Mouse (Mus musculus) cerebellum, postnatal 14 days (tissue): ENCODE results near the gene Ntng2.

Experiments used
- DNase-seq, 2 experiments: peaks; one replicate each; pipeline ENCODE4 v3.0.0; 2021; ENCODE audit warnings: mixed read lengths in 2 of 2

Gene Ntng2

DNA sequence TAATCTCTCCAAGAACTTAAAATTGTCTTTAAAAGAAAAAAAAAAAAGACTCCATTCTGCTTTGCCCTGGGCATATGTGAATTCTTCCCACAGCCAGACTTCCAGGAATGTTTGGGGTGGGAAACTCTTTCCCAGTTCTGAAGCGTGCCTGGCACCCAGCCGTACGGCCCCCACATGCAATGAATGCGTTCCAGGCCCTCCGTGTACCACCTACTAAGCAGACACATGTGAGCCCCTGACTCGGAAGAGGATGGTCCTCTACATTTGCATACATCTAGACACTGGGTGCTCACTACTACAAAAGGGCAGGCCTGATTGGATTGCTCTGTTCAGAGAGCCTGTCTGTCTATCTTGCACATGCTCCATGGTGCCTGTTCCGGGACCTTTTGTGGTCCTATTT is 17.0 kb downstream of the Ntng2 start:
- no peak for DNase-seq

DNA sequence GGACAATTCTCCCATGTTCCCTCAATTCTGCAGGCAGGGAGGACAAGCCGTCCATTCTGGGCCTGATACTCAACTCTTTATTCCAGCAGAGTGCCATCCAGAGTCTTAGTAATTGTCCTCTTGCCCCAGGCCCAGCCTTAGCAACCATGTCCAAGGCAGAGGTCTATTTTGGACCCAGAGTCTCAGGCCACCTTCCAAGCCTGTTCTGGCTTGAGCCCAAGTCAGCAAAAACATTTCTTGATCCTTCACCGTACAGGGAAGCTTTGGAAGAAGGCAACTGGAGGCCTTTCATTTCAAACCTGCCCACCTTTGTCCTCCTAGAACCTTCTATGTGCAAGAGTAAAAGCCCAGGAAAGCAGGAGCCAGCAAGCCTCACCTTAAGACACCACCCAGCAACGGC is 17.8 kb downstream of the Ntng2 start:
- DNase-seq, result peak in 1 of 2 experiments; percentile 61

DNA sequence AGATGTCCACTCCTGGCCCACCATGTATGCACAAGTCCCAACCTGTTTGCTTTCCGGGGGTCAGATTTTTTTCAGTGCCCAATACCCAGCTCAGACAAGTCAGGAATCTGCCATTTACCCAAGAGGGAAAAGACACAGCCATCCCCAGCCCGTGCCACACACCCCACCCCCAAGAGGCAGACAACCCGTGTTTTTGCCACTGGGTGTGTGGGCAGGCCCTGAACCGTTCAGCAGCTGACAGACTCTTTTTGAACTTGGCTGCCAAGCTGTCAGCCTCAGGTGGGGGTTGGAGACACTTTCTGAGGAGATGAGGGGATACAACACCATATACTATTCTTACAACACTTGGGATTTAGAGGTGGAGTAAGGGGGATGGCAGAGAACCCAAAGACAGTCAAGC is 18.8 kb downstream of the Ntng2 start:
- DNase-seq, result no peak

DNA sequence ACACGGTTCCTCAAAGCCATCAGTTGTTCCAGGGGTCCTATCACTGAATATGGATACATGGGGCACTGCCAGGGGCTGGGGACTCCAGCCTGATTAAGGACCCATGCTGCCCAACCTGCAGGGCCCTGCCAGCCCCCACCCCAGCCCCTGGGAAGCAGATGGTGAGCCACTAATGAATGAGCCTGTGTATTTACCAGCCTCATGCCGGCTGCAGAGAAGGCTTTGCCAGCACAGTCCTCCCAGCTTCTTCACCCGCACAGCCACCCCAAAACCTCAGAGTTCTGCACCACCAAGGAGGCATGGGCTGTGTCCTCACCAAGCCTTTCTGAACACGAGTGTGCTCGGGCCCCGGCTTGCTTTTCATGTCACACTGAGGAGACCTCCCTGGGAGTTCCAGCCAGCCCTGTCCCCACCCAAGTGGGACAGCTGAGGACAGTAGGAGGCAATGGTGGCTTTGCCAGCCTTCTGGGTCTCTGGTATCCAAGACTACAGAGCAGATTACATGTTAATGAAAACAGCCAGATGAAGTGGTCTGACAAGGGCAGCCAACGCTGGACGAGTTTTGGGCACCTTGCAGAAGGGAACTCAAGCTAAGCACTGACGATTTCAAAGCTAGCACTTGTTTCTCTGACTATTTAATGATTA is 22.5 kb downstream of the Ntng2 start:
- peak in 1 of 2 experiments; percentile 49 for DNase-seq

DNA sequence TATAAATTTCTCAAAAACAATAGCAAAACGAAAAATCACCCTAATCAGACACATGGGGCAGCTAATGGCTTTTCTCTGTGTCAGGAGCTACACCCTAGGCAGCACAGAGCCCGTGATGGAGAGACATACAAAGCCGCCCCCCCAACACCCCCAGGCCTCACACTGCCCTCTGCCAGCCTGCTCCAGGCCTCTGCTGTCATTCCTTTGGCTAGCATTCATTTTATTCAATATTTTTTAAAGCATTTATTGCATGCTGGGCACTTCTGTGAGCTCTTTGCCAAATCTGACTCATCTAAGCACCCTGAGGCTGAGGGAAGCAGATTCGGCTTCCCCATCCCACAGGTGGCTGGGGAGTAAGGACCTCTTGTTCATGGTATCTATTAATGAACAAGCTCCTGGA is 26.1 kb downstream of the Ntng2 start:
- DNase-seq, result no peak

DNA sequence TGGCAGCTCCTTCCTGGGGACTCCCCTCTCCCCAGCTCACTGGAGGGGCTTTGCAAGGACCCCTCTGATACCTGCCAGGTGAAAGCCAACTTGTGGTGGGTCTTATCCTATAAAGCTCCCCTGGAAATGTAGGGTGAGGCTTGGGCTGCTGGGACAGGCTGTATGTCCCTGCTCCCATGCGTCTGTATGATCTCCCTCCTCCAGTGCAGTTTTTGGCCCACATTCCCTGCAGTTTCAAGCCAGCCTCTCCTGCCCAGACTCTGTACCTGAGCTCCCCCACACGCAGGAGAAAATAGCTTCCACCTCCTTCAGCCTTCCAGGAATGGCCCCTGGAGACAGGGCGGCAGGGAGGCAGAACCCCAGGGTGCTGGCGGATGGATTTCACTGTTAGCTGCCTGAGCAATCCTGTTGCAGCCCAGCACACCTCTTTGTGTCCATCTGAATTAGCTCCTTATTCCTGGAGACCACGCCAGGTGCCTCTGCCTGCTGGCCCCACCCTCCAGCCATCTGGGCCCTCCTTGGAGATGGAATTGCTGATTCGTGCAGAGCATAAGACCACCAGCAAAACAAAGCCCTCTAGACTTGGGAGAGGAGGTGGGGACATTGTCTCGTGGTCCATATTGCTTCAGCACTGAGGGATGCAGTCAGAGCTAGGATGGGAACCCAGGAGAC is 29.1 kb downstream of the Ntng2 start:
- DNase-seq, result peak; percentile 50 to 63

DNA sequence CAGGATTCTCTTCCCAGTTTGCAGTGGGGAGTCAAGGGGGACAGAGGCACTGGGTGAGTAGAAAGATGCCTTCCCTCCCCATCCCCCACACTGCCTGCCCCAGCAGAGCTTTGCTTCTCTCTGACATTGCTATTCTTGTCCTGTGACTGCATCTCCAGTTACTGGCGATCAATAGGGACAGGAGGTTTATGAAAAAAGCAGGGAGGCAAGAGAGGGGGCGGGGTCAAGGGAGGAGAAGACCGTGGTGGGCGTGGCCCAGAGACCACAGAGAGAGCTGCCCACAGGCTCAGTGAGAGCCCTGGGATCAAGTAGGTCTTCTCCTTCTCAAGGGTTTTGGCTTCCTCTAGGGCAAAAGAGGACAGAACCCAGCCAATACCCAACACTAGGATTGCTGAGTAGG is 30.5 kb downstream of the Ntng2 start:
- peak in 1 of 2 experiments; percentile 62 for DNase-seq

DNA sequence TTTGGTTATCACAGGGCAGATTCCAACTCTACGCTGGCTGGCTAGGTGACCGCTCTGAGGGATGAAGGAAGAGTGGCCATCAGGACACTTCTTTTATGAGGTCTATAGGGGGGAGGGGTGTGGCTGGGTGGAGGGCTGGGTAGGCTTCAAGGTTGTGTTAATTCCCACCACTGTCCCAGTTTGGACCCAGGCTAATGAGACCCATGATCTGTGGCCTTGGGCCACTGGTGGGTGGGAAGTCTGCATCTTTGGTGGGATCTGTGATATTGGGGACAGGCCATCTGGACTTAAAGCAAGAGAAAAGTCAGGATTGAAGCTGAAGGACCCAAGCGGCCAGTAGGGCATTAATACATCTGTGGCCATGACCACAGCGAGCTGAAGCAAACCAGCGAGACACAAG is 34.0 kb downstream of the Ntng2 start:
- peak in 1 of 2 experiments; percentile 31 for DNase-seq

DNA sequence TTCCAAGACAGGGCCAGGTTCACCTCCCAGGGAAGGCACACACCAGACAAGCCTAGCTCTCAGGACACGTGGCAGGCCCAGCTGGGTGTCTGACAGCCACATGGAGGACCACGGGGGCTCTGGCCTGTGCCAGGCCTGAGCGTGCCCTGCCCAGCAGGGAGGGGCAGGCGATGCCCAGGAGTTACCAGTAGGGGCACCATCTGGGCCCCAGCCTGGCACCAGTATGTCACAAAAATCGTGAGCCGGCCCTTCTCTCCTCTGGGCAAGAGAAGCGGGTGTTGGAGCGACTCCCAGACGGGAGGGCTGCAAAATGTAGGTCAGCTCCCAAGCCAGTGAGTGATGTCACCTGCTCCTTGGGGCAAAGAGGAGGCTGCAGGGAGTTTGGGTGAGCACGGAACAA is 34.9 kb downstream of the Ntng2 start:
- peak; percentile 98 to 99 for DNase-seq

DNA sequence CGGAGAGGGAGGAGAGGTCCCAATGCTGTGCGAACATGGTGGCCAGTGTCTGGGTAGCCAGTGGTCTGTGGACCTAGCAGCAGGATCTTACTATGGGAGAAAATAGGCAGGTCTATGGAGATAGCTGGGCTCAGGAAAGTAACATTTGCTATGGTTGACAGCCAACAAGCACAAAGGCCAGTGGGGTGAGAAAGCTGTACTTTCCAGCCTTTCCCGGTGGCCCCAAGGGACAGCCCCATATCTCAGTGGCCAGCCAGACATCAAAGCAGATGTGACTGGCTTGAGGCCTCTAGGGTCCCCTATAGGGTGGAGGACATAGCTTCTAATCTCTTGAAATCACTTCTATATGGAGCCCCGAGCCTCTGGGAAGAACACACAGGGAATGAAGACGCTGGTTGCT is 35.8 kb downstream of the Ntng2 start:
- peak; percentile 26 to 52 for DNase-seq

DNA sequence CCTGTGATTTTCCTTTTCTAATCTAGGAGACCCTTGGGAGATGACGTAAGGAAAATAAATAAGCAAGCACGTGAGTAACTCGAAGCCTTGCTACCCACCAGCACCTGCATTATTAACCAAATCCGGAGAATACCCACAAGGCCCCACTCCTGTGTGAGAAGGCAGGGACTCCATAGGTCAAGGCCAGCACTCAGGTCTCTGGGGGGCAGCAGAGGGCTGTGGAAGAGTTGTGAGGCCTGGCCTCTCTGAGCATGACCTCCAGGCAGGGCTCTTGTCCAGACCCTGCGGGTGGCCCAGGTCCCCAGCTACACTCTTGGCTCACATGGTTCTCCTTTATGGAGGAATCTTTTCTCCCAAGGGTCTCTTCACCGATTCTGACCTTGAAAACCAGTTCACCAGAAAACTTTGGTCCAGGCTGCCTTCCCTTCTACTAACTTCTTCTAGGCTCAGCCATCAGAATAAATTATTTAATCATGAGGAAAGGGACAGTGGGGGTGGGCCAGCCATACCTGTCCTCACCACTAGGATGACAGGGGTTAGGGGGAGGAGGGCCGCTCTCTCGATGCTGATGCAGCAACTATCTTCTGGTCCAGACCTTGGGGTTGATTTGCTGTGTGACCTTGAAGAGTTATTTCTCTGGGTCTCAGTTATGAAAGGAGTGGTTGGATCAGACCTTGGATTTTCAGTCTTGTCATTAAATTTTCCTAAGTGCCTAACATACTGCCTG is 36.4 kb downstream of the Ntng2 start:
- DNase-seq, result peak; percentile 91 to 93

DNA sequence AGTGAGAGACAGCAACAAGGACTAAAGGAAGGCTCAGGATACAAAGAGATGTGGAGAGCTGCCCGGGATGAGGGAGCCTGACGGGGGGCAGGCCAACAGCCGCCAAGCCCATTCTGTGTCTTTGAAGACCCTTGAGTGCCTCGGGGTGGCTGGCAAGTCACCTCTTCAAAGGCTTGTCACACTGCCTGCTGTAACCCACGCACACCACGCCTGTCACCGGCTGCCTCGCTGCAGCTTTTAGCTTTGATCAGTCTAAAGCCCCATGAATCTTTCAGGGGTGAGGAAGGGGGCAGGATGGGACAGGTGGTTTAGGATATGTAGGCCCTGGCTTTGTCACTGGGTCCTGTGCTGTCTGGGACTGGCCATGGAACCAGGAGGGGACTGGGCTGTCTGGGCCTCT is 46.6 kb downstream of the Ntng2 start:
- peak in 1 of 2 experiments; percentile 9 for DNase-seq

DNA sequence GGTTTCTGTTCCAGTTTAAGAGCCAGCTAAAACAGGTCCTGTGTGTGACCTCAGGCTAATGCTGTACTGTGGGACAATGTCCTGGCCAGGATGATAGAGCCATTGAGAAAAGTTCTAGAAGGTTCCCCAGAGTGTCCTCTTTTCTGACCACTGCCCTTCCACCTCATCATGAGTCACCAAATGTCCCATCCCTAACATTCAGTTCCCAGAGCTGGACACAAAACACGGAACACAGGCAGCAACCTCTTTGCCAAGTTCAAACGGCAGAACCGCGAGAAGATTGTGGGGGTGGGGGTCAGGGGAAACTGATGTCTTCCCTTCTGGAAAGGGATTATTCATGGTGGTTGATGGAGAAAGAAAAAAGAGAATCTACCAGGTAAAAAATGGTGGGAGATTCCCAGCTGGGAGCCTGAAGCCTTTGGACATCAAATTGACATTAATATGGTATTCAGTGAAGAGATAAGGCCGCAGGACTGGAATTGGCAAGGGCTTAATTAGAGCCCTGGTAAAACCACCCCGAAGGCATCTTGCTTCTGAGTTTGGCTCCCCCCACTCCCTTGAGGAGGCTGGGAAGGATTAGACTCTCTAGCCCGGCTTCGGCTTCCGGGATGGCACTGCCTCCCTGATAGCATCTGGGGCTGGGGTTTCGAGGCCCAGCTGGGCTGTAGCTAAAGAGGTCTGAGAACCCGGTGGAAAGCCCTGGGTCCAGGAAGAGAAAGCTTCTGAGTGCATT is 51.4 kb downstream of the Ntng2 start:
- peak in 1 of 2 experiments; percentile 16 for DNase-seq

DNA sequence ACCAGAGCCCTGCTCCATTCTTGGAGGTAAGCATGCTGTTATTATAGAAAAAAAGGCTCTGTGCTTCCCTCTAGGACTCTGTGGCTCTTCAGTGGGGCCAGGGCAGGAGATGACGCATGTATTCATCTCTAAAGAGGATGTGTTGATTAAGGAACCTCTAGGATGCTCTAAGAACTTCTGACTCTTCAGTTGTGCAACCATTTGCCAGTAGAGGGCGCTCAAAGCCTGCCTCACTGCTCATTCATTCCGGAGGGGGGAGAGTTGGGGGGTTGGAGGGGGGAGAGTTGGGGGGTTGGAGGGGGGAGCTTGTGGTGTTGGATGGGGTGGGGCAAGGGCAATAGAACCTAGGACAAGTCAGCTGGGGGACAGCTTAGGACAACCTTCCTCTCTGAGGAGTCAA is 52.9 kb downstream of the Ntng2 start:
- peak; percentile 74 to 85 for DNase-seq

DNA sequence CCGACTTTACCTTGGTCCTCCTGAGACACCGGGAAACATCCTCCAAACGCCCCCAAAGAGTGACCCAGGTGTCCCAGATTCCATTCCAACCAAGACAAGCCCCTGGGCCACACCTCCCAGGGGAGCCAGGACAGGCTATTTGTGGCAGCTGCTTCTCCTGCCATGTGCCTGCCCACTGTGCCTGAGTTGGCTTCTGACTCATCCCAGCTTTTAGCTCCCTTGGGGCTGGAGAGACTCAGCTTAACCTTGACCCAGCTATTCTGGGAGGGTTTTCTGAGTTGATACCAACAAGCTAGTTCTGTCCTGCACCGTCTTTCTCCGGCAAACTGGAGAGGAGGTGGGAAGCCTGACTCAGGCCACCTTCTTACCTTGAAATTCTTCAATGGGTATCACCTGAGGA is 54.4 kb downstream of the Ntng2 start:
- no peak for DNase-seq

DNA sequence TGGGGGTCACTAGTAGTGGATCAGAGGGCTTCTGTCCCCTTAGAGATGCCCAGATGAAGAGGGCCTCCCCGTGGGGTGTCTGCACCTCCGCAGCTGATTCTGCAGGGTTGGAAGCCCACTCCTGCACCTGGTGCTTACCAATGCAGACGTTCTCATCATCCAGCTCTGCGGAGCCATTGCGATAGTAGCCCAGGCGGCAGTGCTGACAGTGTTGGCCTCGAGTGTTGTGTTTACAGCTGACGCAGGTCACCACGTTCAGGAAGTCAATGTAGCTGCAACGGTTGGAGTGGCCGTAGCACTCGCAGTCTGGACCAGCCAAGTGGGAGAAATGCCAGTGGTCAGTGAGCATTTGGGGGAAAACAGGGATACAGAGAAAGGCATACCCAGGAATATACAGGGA is 56.0 kb downstream of the Ntng2 start:
- DNase-seq, result peak in 1 of 2 experiments; percentile 14

DNA sequence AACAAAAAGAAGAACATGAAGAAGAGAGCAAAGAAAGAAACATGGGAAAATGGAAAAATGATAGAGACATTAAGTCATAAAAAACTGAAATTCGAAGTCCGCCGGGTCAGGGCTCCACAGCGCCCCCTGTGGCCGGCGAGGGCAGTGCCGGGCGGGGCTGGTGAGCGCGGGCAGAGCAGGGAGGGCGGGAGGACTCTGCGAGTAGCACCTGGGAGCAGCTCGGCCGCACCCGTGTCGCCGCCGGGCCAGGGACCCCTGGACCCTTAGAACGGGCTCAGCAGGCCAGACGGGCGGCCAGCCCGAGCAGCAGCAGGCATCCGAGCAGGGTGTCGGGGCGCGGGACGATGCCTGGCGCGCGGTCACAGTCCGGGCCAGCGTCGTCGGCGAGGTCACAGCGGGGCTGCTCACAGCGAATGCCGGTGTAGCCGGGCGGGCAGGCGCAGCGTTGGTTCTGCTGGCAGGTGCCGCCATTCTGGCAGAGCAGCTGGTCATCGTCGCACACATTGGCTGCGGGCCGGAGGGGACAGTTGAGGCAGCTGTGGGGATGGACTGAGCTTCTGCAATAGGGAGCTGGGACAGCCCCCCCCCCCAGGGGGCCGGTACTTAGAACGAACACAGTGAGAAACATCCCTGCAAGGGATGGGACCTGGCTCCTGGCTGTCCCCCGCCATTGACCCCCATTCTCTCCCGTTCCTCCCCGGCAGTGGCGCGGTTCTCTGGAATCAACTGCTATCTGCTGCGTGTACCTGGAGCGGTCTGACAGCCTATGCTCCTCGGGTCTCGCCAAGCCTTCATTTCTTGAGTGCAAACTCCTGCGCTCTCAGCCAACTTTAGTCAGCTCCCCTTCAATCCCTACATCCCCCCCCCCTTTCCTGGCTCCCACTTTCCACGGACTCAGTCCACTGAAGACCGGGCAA is 58.0 kb downstream of the Ntng2 start:
- DNase-seq, result peak; percentile 95 to 97

DNA sequence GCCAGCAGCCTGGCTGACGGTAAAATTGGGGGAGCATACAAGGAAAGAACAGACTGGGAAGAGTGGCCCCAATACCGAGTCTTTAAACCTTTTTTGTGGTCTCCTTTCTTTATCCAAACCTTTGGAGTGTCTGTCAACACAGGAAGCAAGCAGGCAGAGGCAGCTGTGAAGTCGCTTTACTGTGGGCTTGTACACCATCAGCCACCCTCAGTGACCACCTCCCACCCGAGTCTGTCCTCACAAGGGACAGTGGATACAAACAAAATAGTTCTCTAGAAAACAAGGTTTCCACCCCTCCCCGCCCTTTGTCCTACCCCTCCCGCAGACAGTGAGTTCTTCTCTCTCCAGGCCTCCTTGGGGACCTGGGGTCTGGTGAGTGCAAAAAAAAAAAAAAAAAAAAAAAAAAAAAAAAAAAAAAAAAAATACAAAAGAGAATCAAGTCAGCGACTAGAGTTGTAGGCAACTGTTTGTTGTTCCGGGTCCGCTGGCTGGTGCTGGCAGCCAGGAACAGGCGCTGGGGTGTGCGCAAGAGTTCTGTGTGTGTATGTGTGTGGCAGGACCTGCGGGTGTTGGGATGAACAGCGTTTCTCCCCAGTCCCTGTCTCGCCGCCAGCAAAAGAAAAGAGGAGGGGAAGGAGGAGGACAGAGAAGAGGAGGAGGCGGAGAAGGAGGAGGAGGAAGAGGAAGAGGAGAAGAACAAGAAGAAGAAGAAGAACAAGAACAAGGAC is 58.8 kb downstream of the Ntng2 start:
- peak; percentile 58 to 65 for DNase-seq

DNA sequence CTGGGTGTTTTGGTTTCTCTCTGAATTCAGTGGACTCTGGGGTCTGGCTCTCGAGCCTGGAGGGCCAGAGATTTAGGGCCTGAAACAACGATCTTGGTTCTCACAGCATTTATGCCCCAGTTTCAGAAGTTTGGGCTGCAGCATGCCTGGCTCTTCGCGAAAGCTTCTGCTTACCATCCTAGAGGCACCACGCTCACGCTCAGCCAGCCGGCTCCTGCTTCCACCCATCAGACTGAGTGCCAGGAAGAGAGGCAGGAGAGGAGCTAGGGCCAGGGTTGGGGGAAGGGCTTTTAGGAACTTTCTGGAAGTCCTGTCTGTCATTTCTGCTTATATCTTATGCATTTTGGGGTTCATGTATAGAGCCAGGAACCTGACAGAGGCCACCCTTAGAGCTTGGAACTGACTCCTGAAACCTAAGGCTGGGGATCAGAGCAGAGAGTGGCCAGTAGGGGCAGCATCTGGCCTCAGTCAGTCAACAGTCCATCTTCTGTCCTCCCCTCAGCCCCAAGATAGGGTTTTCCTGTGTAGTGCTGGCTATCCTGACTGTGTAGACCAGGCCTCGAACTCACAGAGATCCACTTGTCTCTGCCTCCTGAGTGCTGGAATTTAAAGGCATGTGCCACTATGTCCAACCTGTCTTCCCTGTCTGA is 60.1 kb downstream of the Ntng2 start:
- peak in 1 of 2 experiments; percentile 42 for DNase-seq
